Mouse (Mus musculus): ENCODE measurements around the gene Dgki.

GRCm38 (mm10) chr6:37044796-37045195 lies 255.2 kb downstream of the Dgki start:
- TF ChIP-seq GATA1 (IDR thresholded peaks at IDR 0.05; ENCODE audit: low read length) (no peak), TAL1 (IDR thresholded peaks at IDR 0.05; ENCODE audit: low read length) (no peak)
